Mouse (Mus musculus): ENCODE measurements around the gene Lim2. TPM values are rescaled to one million over a fixed set of nuclear protein-coding genes. Genes with fewer than 3 reads are reported as not detected.

Gene Lim2
- polyA plus RNA-seq (2012; fragmentation: generic; extraction: Trizol) = not detected

DNA sequence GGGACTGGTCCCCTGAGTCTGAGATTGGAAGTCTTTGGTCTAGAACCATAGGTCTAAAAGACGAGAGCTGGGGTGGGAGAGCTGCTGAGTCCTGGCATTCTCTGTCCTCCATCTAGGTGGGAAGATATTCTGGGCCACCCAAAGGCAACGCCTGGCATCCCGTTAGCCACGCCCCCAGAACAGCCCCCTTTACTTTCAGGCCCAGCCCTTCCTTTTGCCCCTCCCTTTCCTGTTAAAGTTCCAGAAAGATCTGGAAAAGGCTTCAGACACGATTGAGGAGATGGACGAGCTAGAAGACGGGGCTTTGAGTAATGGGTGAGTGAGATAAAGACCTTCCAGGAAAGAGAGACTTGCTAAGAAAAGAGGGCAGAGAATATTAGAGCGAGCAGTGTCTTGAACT lies at the start of gene Lim2:
Lim2 (plus strand) TSS at position 265 of the 400 bp plus-strand sequence.

DNA sequence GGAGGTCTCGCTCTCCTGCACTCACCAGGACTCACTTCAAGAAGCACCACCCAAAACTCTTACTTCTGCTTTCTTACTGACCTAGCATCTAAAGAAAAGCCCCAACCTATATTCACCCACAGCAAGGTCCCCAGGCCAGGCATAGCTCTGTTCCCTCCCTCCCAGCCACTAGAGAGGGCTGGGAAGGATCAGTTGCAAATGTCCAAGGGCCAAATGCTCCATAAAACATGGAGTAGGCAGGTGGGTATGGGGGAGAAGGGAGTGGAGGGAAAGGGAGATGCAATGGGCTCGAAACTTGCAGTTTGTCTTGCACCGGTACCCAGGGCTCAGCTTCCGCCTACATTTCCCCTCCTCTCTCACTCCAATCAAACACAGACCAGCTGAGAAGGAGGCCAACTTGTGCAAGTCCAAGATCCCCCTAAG lies 19.3 kb upstream of the Lim2 start, which contains the start of gene Siglecg:
Siglecg (plus strand) TSS at position 74 of the 423 bp plus-strand sequence.

DNA sequence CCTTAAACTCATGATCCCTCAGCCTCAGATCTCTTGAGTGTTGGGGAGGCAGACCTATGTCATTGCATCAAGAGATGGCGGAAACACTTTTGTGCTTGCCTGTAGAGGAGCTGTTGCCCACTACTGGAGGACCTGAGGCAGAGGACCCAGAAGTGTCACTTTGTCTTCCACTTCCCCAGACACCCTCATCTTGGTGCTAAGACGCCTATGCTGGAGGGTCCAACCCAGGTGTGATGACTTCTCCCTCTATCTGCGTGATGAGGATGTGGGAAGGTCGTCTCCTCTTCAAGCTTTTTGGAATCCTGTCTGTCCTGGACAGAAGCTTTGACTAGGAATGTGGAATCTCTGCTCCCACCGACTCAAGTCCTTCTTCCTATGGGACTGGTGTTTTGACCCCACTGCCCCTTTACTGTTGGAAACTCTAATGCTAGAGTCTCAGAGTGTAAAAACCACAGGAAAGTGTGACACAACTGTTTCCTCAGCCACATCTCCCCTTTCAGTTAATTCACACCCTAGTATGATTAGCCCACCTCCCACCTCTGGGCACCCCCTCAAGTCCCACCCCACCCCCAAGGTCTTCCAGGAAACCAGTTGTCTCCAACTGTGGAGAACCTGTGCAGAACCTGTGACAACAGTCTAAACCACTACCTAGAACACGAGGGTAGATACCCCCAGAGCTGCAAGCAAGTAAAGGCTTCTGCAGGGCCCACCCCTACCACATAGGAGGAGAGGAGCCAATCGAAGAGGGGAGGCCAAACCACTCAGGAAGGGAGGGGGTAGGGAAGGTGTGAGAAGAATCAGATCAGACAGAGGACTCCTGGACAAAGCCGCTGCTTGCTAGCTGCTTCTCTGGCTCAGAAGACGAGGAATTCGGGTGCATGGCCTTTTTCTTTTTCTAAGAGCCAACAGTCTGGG lies 9.1 kb downstream of the Lim2 start, which contains the start of gene Nkg7:
Nkg7 (plus strand) TSS at position 733 of the 915 bp plus-strand sequence.

DNA sequence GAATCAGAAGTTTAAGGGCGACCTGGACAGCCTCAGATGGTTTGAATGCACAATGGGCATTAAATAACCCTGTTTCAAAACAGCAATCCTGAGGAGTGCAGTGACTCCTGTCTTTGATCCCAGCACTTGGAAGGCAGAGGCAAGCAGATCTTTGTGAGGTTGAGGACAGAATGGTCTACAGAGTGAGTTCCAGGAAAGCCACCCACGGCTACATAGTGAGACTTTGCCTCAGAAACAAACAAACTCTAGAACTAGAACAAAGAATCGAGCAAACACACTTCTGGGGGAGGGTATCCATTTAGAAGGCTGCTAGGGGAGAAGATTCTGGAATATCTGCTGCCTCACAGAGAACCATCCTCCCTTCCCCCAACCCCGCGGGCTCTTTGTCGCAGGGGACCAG lies 13.0 kb downstream of the Lim2 start, which contains the start of gene Cldnd2:
Cldnd2 (plus strand) TSS at position 301 of the 400 bp plus-strand sequence.

DNA sequence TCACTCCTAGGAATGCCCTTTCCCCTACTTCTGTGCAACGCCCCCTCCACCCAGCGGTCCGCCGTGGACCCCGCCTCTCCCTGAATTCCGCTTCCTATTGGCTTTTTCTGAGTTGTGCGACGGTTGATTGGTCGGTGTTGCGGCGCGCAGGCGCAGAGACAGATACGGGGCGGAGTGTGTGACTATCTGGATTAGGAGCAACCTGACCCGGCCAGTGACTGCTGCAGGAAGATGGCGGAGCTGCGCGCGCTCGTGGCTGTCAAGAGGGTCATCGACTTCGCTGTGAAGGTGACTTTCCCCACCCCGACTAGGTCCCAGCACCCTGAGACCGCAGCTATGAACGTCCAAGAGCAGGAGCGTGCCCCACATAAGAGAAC lies 16.4 kb downstream of the Lim2 start, which contains the start of the genes Etfb and Gm45233:
Etfb (plus strand) TSS at position 167 of the 377 bp plus-strand sequence.
Gm45233 (plus strand) TSS at position 212 of the 377 bp plus-strand sequence.

DNA sequence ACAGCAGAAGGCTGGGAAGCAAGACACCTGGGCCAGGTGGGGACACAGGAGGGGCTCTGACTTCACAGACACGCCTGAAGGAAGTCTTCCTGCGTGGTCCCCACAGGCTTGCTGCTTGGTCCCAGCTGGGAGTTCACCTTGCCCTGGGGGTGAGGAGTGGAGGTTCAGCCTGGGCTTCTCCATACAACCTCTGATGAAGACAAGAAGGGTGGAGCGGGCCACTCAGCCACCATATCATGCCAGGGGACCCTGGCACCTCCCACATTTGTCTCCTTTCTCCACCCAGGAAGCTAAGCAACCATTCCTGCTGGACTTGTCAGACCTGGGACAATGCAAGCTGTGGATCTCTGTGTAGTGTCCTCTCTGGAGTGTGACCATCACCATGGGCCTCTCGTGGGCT lies 35.4 kb downstream of the Lim2 start, which contains the start of gene Vsig10l:
Vsig10l (plus strand) TSS at position 301 of the 400 bp plus-strand sequence.

Other genes starting within 250 kb of the Lim2 start
- 1 to 10 TPM in 1 of 2 experiments, under 1 TPM in 1; 0.14 to 1.3 TPM for gene Zfp715, start 114.4 kb upstream of the Lim2 start, polyA plus RNA-seq (2012; fragmentation: generic; extraction: Trizol)
- not detected for gene Siglecf, start 76.3 kb upstream of the Lim2 start, polyA plus RNA-seq (2012; fragmentation: generic; extraction: Trizol)
- under 1 TPM in 1 of 2 experiments, not detected in 1; 0.62 TPM for gene Siglecg, start 19.5 kb upstream of the Lim2 start, polyA plus RNA-seq (2012; fragmentation: generic; extraction: Trizol)
- under 1 TPM in 1 of 2 experiments, not detected in 1; 0.09 TPM for gene Nkg7, start 9.4 kb downstream of the Lim2 start, polyA plus RNA-seq (2012; fragmentation: generic; extraction: Trizol)
- not detected for gene Cldnd2, start 13.1 kb downstream of the Lim2 start, polyA plus RNA-seq (2012; fragmentation: generic; extraction: Trizol)
- 100 to 1,000 TPM; 318 to 407 TPM for gene Etfb, start 16.4 kb downstream of the Lim2 start, polyA plus RNA-seq (2012; fragmentation: generic; extraction: Trizol)
- gene Gm45233, start 16.5 kb downstream of the Lim2 start, polyA plus RNA-seq (2012; fragmentation: generic; extraction: Trizol) = under 1 TPM; 0.07 to 0.63 TPM
- gene Vsig10l, start 35.5 kb downstream of the Lim2 start, polyA plus RNA-seq (2012; fragmentation: generic; extraction: Trizol) = 1 to 10 TPM in 1 of 2 experiments, under 1 TPM in 1; 0.11 to 2.1 TPM
- gene Iglon5, start 62.4 kb downstream of the Lim2 start, polyA plus RNA-seq (2012; fragmentation: generic; extraction: Trizol) = 10 to 100 TPM in 1 of 2 experiments, 1 to 10 TPM in 1; 5.7 to 26.5 TPM
- not detected for gene 4931406B18Rik, start 78.3 kb downstream of the Lim2 start, polyA plus RNA-seq (2012; fragmentation: generic; extraction: Trizol)
- gene Cd33, start 116.8 kb downstream of the Lim2 start, polyA plus RNA-seq (2012; fragmentation: generic; extraction: Trizol) = under 1 TPM in 1 of 2 experiments, not detected in 1; 0.04 TPM
- 1 to 10 TPM in 1 of 2 experiments, under 1 TPM in 1; 0.11 to 2.6 TPM for gene Zfp658, start 134.6 kb downstream of the Lim2 start, polyA plus RNA-seq (2012; fragmentation: generic; extraction: Trizol)
- 1 to 10 TPM in 1 of 2 experiments, under 1 TPM in 1; 0.09 to 1.8 TPM for gene Zfp719, start 151.9 kb downstream of the Lim2 start, polyA plus RNA-seq (2012; fragmentation: generic; extraction: Trizol)
- not detected for gene Zfp819, start 179.5 kb downstream of the Lim2 start, polyA plus RNA-seq (2012; fragmentation: generic; extraction: Trizol)
- not detected for gene Ceacam18, start 207.0 kb downstream of the Lim2 start, polyA plus RNA-seq (2012; fragmentation: generic; extraction: Trizol)
- not detected for gene Siglece, start 232.5 kb downstream of the Lim2 start, polyA plus RNA-seq (2012; fragmentation: generic; extraction: Trizol)
- 10 to 100 TPM in 1 of 2 experiments, 1 to 10 TPM in 1; 6.7 to 11.8 TPM for gene Ctu1, start 244.3 kb downstream of the Lim2 start, polyA plus RNA-seq (2012; fragmentation: generic; extraction: Trizol)